Mouse (Mus musculus) myocyte (in vitro differentiated cells): ENCODE data around the gene Ablim2. TPM values are rescaled to one million over a fixed set of nuclear protein-coding genes. Genes with fewer than 3 reads are reported as not detected.

Experiments used
- H3K27me3 ChIP-seq: one replicate; pipeline ENCODE4 v1.6.1; 2011; ENCODE audit not compliant: control insufficient read depth, insufficient read depth, insufficient read length
- H3K36me3 ChIP-seq: one replicate; pipeline ENCODE4 v1.6.1; 2011; ENCODE audit not compliant: control insufficient read depth, insufficient read depth
- H3K4me2 ChIP-seq: one replicate; pipeline ENCODE4 v1.6.1; 2011; ENCODE audit warnings: low read depth, control low read depth
- H3K4me3 ChIP-seq: one replicate; pipeline ENCODE4 v1.5.1; 2011; ENCODE audit warnings: mild to moderate bottlenecking, control low read depth, moderate library complexity
- H3K79me2 ChIP-seq: one replicate; pipeline ENCODE4 v1.6.1; 2011; ENCODE audit not compliant: control insufficient read depth, insufficient read depth
- H3ac ChIP-seq: one replicate; pipeline ENCODE4 v1.6.1; 2011; ENCODE audit not compliant: control insufficient read depth, insufficient read length
- CEBPB ChIP-seq: IDR thresholded peaks from 2 replicates; pipeline ENCODE4 v1.6.1; 2011; ENCODE audit warnings: mild to moderate bottlenecking, moderate library complexity; ENCODE audit not compliant: poor library complexity, insufficient read depth, severe bottlenecking
- E2F4 ChIP-seq: IDR thresholded peaks from one replicate; pipeline ENCODE4 v1.6.1; 2011; ENCODE audit warnings: mild to moderate bottlenecking, control low read depth, moderate library complexity; ENCODE audit not compliant: insufficient read depth
- MAX ChIP-seq: IDR thresholded peaks from one replicate; pipeline ENCODE4 v1.6.1; 2011; ENCODE audit warnings: low read depth, mild to moderate bottlenecking, control low read depth
- MYOD1 ChIP-seq, 3 experiments: IDR thresholded peaks; one replicate each; pipeline ENCODE4 v1.6.1; 2011; ENCODE audit warnings: control low read depth in 2 of 3, low read depth in 2 of 3, mild to moderate bottlenecking in 2 of 3, moderate library complexity in 1 of 3; ENCODE audit not compliant: insufficient read length in 2 of 3, control insufficient read depth in 1 of 3
- MYOG ChIP-seq, 3 experiments: IDR thresholded peaks; one replicate each; pipeline ENCODE4 v1.6.1; 2011; ENCODE audit warnings: control low read depth in 2 of 3, low read depth in 2 of 3, mild to moderate bottlenecking in 2 of 3; ENCODE audit not compliant: insufficient read length in 2 of 3, control insufficient read depth in 1 of 3, insufficient read depth in 1 of 3
- POLR2A ChIP-seq: IDR thresholded peaks from one replicate; pipeline ENCODE4 v1.6.1; 2011; ENCODE audit warnings: low read depth, mild to moderate bottlenecking, control low read depth, moderate library complexity; ENCODE audit not compliant: insufficient read length
- POLR2AphosphoS2 ChIP-seq: IDR thresholded peaks from one replicate; pipeline ENCODE4 v1.6.1; 2011; ENCODE audit warnings: low read depth, control low read depth; ENCODE audit not compliant: insufficient read length
- REST ChIP-seq: IDR thresholded peaks from one replicate; pipeline ENCODE4 v1.6.1; 2011; ENCODE audit warnings: mild to moderate bottlenecking, control low read depth, moderate library complexity; ENCODE audit not compliant: insufficient read depth, insufficient read length
- SRF ChIP-seq: IDR thresholded peaks from one replicate; pipeline ENCODE4 v1.6.1; 2011; ENCODE audit warnings: low read depth; ENCODE audit not compliant: control insufficient read depth, insufficient read length
- TCF12 ChIP-seq: IDR thresholded peaks from one replicate; pipeline ENCODE4 v1.6.1; 2011; ENCODE audit warnings: mild to moderate bottlenecking, control low read depth; ENCODE audit not compliant: poor library complexity, insufficient read depth, severe bottlenecking
- TCF3 ChIP-seq: IDR thresholded peaks from one replicate; pipeline ENCODE4 v1.6.1; 2011; ENCODE audit warnings: low read depth, control low read depth; ENCODE audit not compliant: insufficient read length
- USF1 ChIP-seq: IDR thresholded peaks from one replicate; pipeline ENCODE4 v1.6.1; 2011; ENCODE audit warnings: low read depth, mild to moderate bottlenecking, control low read depth, moderate library complexity
- polyA plus RNA-seq: library from polyadenylated mRNA; unstranded; fragments of >200 nt; fragmentation: generic; extraction: Trizol; gene quantifications from one replicate; pipeline ENCODE4 v1.2.1, GENCODE M21; 2012; ENCODE audit warnings: missing spikeins

Gene Ablim2
- polyA plus RNA-seq, 1 experiment: 11.9 TPM

DNA sequence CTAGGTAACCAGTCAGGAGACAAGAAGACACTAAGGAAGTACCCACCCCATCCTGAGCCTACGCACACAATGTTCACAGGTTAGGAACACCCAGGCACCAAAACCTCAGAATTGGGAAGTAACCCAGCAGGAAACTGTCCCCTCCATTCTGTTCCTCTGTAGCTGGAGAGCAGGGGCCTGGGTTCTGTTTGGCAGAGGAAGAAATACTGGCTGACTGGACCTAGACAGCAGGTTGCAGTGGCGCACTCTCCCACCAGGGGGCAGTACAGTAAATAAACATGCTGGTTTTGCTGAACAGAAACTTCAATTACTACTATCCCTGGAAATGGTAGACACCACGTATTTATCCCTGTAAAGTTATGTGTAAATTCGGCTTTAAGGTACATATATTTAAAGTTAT lies 10.8 kb upstream of the Ablim2 start:
- H3K79me2 ChIP-seq: no peaks in the 10 kb centered on the region
- H3K4me2 ChIP-seq: no peak overlapping the region
- peaks cover 3% of the 10 kb centered on the region for H3K27me3 ChIP-seq
- no peak overlapping the region for H3K4me3 ChIP-seq
- TF ChIP-seq USF1 (no peak), SRF (no peak), E2F4 (no peak), MAX (no peak), POLR2A (no peak), POLR2AphosphoS2 (no peak), TCF3 (no peak), TCF12 (no peak), MYOG (IDR thresholded peaks at IDR 0.05; ENCODE audit: control insufficient read depth in 1 of 3, insufficient read depth in 1 of 3, insufficient read length in 2 of 3, low read depth in 2 of 3) (no peak), REST (no peak)
- no peaks in the 10 kb centered on the region for H3K36me3 ChIP-seq
- H3ac ChIP-seq: no peak overlapping the region

GRCm38 (mm10) chr5:35749416-35749815 lies 8.3 kb upstream of the Ablim2 start:
- TF ChIP-seq TCF3 (no peak), MYOG (IDR thresholded peaks at IDR 0.05; ENCODE audit: control insufficient read depth in 1 of 3, insufficient read depth in 1 of 3, insufficient read length in 2 of 3, low read depth in 2 of 3) (no peak), E2F4 (no peak), USF1 (no peak), REST (no peak), MYOD1 (IDR thresholded peaks at IDR 0.05; ENCODE audit: control insufficient read depth in 1 of 3, insufficient read length in 2 of 3, low read depth in 2 of 3) (no peak), MAX (no peak), SRF (no peak), CEBPB (no peak), POLR2A (no peak), POLR2AphosphoS2 (no peak), TCF12 (no peak)
- H3K36me3 ChIP-seq: no peaks in the 10 kb centered on the region
- H3K4me2 ChIP-seq: no peak overlapping the region
- no peak overlapping the region for H3K4me3 ChIP-seq
- H3K27me3 ChIP-seq: peaks cover 3% of the 10 kb centered on the region
- no peaks in the 10 kb centered on the region for H3K79me2 ChIP-seq
- H3ac ChIP-seq: no peak overlapping the region

DNA sequence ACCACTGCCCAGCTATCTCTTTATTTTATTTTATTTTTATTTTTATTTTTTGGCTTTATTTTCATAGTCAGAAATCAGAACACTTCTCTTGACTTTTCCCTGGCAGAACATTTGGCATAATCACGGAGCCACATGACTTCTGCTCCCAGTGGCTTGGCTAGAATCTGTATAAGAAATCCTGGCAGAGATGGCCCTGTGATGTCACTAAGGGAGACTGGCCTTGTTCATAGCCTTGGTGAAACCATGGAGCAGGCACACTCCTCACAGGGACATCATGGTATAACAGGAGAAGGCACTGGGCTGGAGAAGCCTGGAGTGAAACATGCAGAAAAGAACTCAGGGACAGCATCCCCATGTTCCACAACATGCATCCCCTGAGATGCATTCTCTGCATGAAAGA lies 7.7 kb upstream of the Ablim2 start:
- no peak for TF ChIP-seq POLR2AphosphoS2
- no peak for TF ChIP-seq TCF3
- TF ChIP-seq MAX: no peak
- TF ChIP-seq USF1: no peak
- TF ChIP-seq REST: no peak
- no peak for TF ChIP-seq POLR2A
- no peak for TF ChIP-seq MYOG (IDR thresholded peaks at IDR 0.05; ENCODE audit: control insufficient read depth in 1 of 3, insufficient read depth in 1 of 3, insufficient read length in 2 of 3, low read depth in 2 of 3)
- no peak for TF ChIP-seq TCF12
- TF ChIP-seq CEBPB: no peak
- TF ChIP-seq E2F4: no peak
- no peak for TF ChIP-seq MYOD1 (IDR thresholded peaks at IDR 0.05; ENCODE audit: control insufficient read depth in 1 of 3, insufficient read length in 2 of 3, low read depth in 2 of 3)
- TF ChIP-seq SRF: no peak
- Histone ChIP-seq H3ac (no peak overlapping the region), H3K79me2 (no peaks in the 10 kb centered on the region), H3K4me3 (no peak overlapping the region), H3K4me2 (no peak overlapping the region), H3K27me3 (peaks cover 3% of the 10 kb centered on the region), H3K36me3 (no peaks in the 10 kb centered on the region)

GRCm38 (mm10) chr5:35751016-35751415 lies 6.7 kb upstream of the Ablim2 start:
- no peak for TF ChIP-seq MYOD1 (IDR thresholded peaks at IDR 0.05; ENCODE audit: control insufficient read depth in 1 of 3, insufficient read length in 2 of 3, low read depth in 2 of 3)
- TF ChIP-seq TCF12: no peak
- no peak for TF ChIP-seq CEBPB
- no peak for TF ChIP-seq SRF
- Histone ChIP-seq H3K27me3 (peaks cover 3% of the 10 kb centered on the region), H3K36me3 (no peaks in the 10 kb centered on the region), H3K79me2 (no peaks in the 10 kb centered on the region), H3K4me3 (no peak overlapping the region), H3ac (no peak overlapping the region), H3K4me2 (no peak overlapping the region)

GRCm38 (mm10) chr5:35755131-35755733 lies 2.4 kb upstream of the Ablim2 start:
- Histone ChIP-seq H3K36me3 (no peaks in the 10 kb centered on the region), H3ac (no peak overlapping the region), H3K4me3 (no peak overlapping the region), H3K79me2 (no peaks in the 10 kb centered on the region), H3K4me2 (no peak overlapping the region), H3K27me3 (peaks cover 28% of the 10 kb centered on the region)
- no peak for TF ChIP-seq SRF
- no peak for TF ChIP-seq MYOD1 (IDR thresholded peaks at IDR 0.05; ENCODE audit: control insufficient read depth in 1 of 3, insufficient read length in 2 of 3, low read depth in 2 of 3)
- TF ChIP-seq MYOG (IDR thresholded peaks at IDR 0.05; ENCODE audit: control insufficient read depth in 1 of 3, insufficient read depth in 1 of 3, insufficient read length in 2 of 3, low read depth in 2 of 3): no peak
- no peak for TF ChIP-seq POLR2AphosphoS2
- no peak for TF ChIP-seq CEBPB
- no peak for TF ChIP-seq USF1
- no peak for TF ChIP-seq TCF3
- no peak for TF ChIP-seq POLR2A
- no peak for TF ChIP-seq MAX
- no peak for TF ChIP-seq TCF12
- no peak for TF ChIP-seq REST
- TF ChIP-seq E2F4: no peak
